ENCODE assay signal across 11 mouse cellular contexts in the genomic region with DNA sequence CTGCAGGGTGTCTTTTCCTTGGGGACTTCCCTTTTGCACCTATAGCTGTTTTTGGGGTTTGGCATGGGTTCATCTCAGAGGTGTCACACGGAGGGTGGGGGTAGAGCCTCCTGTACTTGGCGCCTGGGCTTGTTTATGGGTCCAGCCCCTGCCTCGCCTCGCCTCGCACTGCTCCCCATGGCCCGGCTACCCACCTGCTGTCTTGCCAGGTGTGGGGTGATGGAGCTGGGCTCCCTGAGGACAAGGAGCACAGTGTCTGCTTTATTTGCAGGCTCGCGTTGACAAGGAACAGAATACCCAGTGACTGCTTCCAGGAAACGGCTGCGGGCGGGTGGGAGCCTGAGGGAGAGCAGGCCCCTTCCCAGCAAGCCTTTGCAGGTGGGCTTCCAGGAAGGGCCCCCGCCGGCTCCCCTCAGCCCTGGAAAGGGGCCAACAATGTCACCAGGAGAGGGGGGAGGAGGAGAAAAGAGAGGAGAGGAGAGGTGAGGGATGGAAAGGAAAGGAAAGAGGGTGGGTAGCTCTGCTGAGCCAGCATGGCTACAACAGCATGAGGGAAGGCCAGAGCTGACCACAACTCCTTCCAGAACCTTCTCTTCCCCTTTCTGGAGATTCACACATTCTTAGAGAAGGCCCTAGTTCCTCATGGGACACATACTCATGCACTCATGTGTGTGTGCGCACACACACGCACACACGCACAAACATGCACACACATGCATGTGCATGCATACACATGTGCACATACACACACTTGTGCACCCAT. TPM values are rescaled to one million over a fixed set of nuclear protein-coding genes. Genes with fewer than 3 reads are reported as not detected.
DNase-seq lines count a peak whose midpoint lies in the region; ATAC-seq lines count a peak whose summit lies in the region.
"Had no signal": no experiment of that assay in that cellular context is flagged by ENCODE, and none has a peak within 500 bp of the region (broad histone marks: within the 10 kb centered on the region; RNA-seq: fewer than 3 reads in every experiment).

No protein-coding gene starts in this region.

- peak overlapping the region; percentile 93 for H3K27ac ChIP-seq in kidney, embryonic 15.5 days
- peak overlapping the region; percentile 96 for H3K27ac ChIP-seq in embryonic facial prominence, embryonic 14.5 days (replicated peaks; ENCODE audit: low read depth, low read length)
- 0 out of 2 replicates have a peak overlapping the region, but pooled peaks have one; percentile 44 for H3K27ac ChIP-seq in hindbrain, embryonic 13.5 days

- peaks cover 95% of the 10 kb centered on the region for H3K4me1 ChIP-seq in kidney, embryonic 15.5 days
- H3K4me1 ChIP-seq in embryonic facial prominence, embryonic 14.5 days (ENCODE audit: control insufficient read depth, insufficient read depth, low read length), result peaks cover 58% of the 10 kb centered on the region
- peaks cover 40% of the 10 kb centered on the region for H3K4me1 ChIP-seq in hindbrain, embryonic 13.5 days (replicated peaks)

- H3K4me2 ChIP-seq in kidney, embryonic 15.5 days, result no peak overlapping the region
- H3K4me2 ChIP-seq in embryonic facial prominence, embryonic 14.5 days (ENCODE audit: low read depth, low read length), result peak overlapping the region; percentile 25; the same call in 1 of the 2 replicates
- H3K4me2 ChIP-seq in hindbrain, embryonic 13.5 days, result no peak overlapping the region

- no peaks in the 10 kb centered on the region for H3K9me3 ChIP-seq in kidney, embryonic 15.5 days (replicated peaks)
- no peaks in the 10 kb centered on the region for H3K9me3 ChIP-seq in embryonic facial prominence, embryonic 14.5 days (ENCODE audit: control insufficient read depth, low read length)
- H3K9me3 ChIP-seq in hindbrain, embryonic 13.5 days, result no peaks in the 10 kb centered on the region

- WGBS in kidney, embryonic 15.5 days, result 52% methylated on average over 16 of the region's 16 CpGs
- WGBS in embryonic facial prominence, embryonic 14.5 days, result 30% methylated on average over 16 of the region's 16 CpGs
- 70% methylated on average over 16 of the region's 16 CpGs for WGBS in hindbrain, embryonic 13.5 days

- no peak overlapping the region for H3K9ac ChIP-seq in kidney, embryonic 15.5 days
- no peak overlapping the region; the same call in 1 of the 2 replicates for H3K9ac ChIP-seq in embryonic facial prominence, embryonic 14.5 days (ENCODE audit: low read depth, low read length)
- no peak overlapping the region for H3K9ac ChIP-seq in hindbrain, embryonic 13.5 days

- H3K27me3 ChIP-seq in kidney, embryonic 15.5 days, result no peaks in the 10 kb centered on the region
- no peaks in the 10 kb centered on the region for H3K27me3 ChIP-seq in embryonic facial prominence, embryonic 14.5 days (replicated peaks; ENCODE audit: control insufficient read depth, insufficient read depth, low read length)
- peaks cover 14% of the 10 kb centered on the region for H3K27me3 ChIP-seq in hindbrain, embryonic 13.5 days

- no peak overlapping the region for H3K4me3 ChIP-seq in kidney, embryonic 15.5 days (replicated peaks)
- H3K4me3 ChIP-seq in embryonic facial prominence, embryonic 14.5 days (ENCODE audit: low read depth, low read length), result no peak overlapping the region
- no peak overlapping the region for H3K4me3 ChIP-seq in hindbrain, embryonic 13.5 days
- H3K4me3 ChIP-seq: erythroblast, embryonic 14.5 days had no signal

- no peak for ATAC-seq in kidney, embryonic 15.5 days (replicated peaks; ENCODE audit: low FRiP score)
- ATAC-seq in embryonic facial prominence, embryonic 14.5 days (ENCODE audit: low read depth), result peak; percentile 13; the same call in 1 of the 2 replicates
- no peak for ATAC-seq in hindbrain, embryonic 13.5 days (ENCODE audit: low FRiP score)
- ATAC-seq in megakaryocyte, adult 5-6 weeks (ENCODE audit: poor library complexity, severe bottlenecking), result peak; percentile 73

- H3K36me3 ChIP-seq in kidney, embryonic 15.5 days, result no peaks in the 10 kb centered on the region
- H3K36me3 ChIP-seq in embryonic facial prominence, embryonic 14.5 days (ENCODE audit: control insufficient read depth, insufficient read depth, low read length), result no peaks in the 10 kb centered on the region
- no peaks in the 10 kb centered on the region for H3K36me3 ChIP-seq in hindbrain, embryonic 13.5 days

- DNase-seq in kidney, postnatal 14 days, result no peak
- peak; percentile 84 for DNase-seq in embryonic facial prominence, embryonic 14.5 days (ENCODE audit: low spot score)
- DNase-seq in right cerebral cortex, postnatal 36 days (ENCODE audit: low spot score in 2 of 2), result no peak
- no peak for DNase-seq in spleen, postnatal 10 days (ENCODE audit: low spot score in 2 of 2)
- DNase-seq in left cerebral cortex, adult 11 months (ENCODE audit: low spot score), result no peak
- DNase-seq: kidney, adult 18-20 months; lung, postnatal 4 days had no signal

RNA-seq across cellular contexts. Expression of gene Mrpl23, which starts 39.2 kb away (rescaled TPM):
- 25.8 and 26.8 TPM in 2 replicates for polyA plus RNA-seq in kidney, embryonic 15.5 days (2015; fragmentation: Nextera tagmentation; extraction: Ambion mirVana)
- 30.3 and 33.1 TPM in 2 replicates for polyA plus RNA-seq in embryonic facial prominence, embryonic 14.5 days (2014; fragmentation: Nextera tagmentation; extraction: Ambion mirVana)
- 16.9 and 19.5 TPM in 2 replicates for polyA plus RNA-seq in hindbrain, embryonic 13.5 days (2015; fragmentation: Nextera tagmentation; extraction: Ambion mirVana)
- 3.8 and 12.3 TPM in 2 replicates for total RNA-seq in megakaryocyte, adult 5-6 weeks (2015)
- total RNA-seq in megakaryocyte, adult 5-6 weeks (2017), result 37.2 and 52.6 TPM in 2 replicates

Comparison
In these comparisons a context has a peak if more than half of its experiments do, and no peak if none do; other contexts are left out.
1. ATAC-seq: peak in embryonic facial prominence, embryonic 14.5 days (single experiment) and megakaryocyte, adult 5-6 weeks (single experiment); none in kidney, embryonic 15.5 days (single experiment) and hindbrain, embryonic 13.5 days (single experiment).
2. H3K27ac ChIP-seq: peak in every context shown above with its lines; median percentile 96 in embryonic facial prominence, embryonic 14.5 days; 93 in kidney, embryonic 15.5 days; 44 in hindbrain, embryonic 13.5 days.